Mouse (Mus musculus) lung, postnatal 0 days (tissue): Measurements from ENCODE around the gene Glrx5. TPM values are rescaled to one million over a fixed set of nuclear protein-coding genes. Genes with fewer than 3 reads are reported as not detected.

Experiments
- ATAC-seq: fragments of 200-750 bp; cut with Nextera tagmentation; 2 replicates; pipeline ENCODE4 v1.8.0; 2017; ENCODE audit warnings: moderate library complexity
- DNase-seq: peaks from one replicate; pipeline ENCODE4 v3.0.0-alpha.2; 2016; ENCODE audit warnings: low spot score
- H3K27ac ChIP-seq: fragments of 300-500 bp; sonication (generic); 2 replicates; pipeline ENCODE4 v1.5.1; 2014; ENCODE audit warnings: antibody characterized with exemption, mild to moderate bottlenecking, low read length, mixed read lengths
- H3K27me3 ChIP-seq: fragments of 300-500 bp; sonication (generic); replicated peaks from 2 replicates; pipeline ENCODE4 v1.6.1; 2014; ENCODE audit warnings: low read length, mixed read lengths; ENCODE audit not compliant: insufficient read depth
- H3K36me3 ChIP-seq: fragments of 300-500 bp; sonication (generic); 2 replicates; pipeline ENCODE4 v1.6.1; 2014; ENCODE audit warnings: low read length, mixed read lengths; ENCODE audit not compliant: insufficient read depth
- H3K4me1 ChIP-seq: fragments of 300-500 bp; sonication (generic); 2 replicates; pipeline ENCODE4 v1.6.1; 2014; ENCODE audit warnings: antibody characterized with exemption, low read depth, low read length, mixed read lengths; ENCODE audit not compliant: insufficient read depth
- H3K4me2 ChIP-seq: fragments of 300-500 bp; sonication (generic); replicated peaks from 2 replicates; pipeline ENCODE4 v1.6.1; 2014; ENCODE audit warnings: low read depth, mild to moderate bottlenecking, low read length, moderate library complexity, mixed read lengths
- H3K4me3 ChIP-seq: fragments of 300-500 bp; sonication (generic); 2 replicates; pipeline ENCODE4 v1.5.1; 2014; ENCODE audit warnings: low read depth, low read length
- H3K9ac ChIP-seq: fragments of 300-500 bp; sonication (generic); replicated peaks from 2 replicates; pipeline ENCODE4 v1.6.1; 2014; ENCODE audit warnings: low read depth, mild to moderate bottlenecking
- H3K9me3 ChIP-seq: fragments of 300-500 bp; sonication (generic); 2 replicates; pipeline ENCODE4 v1.6.1; 2016; ENCODE audit warnings: low read length, mixed read lengths
- CTCF ChIP-seq: IDR thresholded peaks from 2 replicates; pipeline ENCODE4 v1.5.1; 2016; ENCODE audit warnings: antibody characterized with exemption, mild to moderate bottlenecking
- EP300 ChIP-seq: IDR thresholded peaks from 2 replicates; pipeline ENCODE4 v1.6.1; 2016; ENCODE audit warnings: antibody characterized with exemption, mild to moderate bottlenecking, control low read depth
- WGBS: fragments of 180-500 bp; shearing (Covaris S2); extraction: QIAGEN DNeasy Blood & Tissue Kit; methylation state at CpG from one replicate; pipeline ENCODE4 v1.1.7; 2014; 5-methylcytosine and 5-hydroxymethylcytosine counted together
- polyA plus RNA-seq: library from polyadenylated mRNA; unstranded; fragments of >200 nt; fragmentation: Nextera tagmentation; extraction: Ambion mirVana; gene quantifications from 2 replicates; pipeline ENCODE4 v1.2.1, GENCODE M21; 2015

Glrx5 gene
- polyA plus RNA-seq, 1 experiment from 2014 or later: 127 TPM

DNA sequence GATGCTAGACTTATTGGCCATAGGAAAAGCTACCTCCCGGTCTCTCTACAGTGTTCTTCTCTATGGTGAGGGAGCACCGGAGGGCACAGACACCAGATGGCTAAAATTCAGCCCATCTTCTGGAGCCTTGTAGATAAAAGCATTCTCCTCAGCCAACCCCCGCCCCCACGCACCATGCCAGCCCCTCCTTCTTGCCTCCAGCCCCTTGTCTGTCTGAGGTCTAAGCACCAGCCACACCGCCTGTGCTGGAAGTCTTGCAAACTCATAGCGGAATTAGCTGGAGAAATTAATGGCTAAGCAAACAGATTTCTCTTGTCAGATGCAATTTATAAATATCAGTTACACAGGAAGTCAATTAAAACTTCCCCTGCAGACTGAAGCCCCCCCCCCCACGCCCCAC is 43.0 kb downstream of the Glrx5 start:
- Histone ChIP-seq H3K36me3 (no peaks in the 10 kb centered on the region), H3K4me2 (no peak overlapping the region), H3K9me3 (no peaks in the 10 kb centered on the region), H3K9ac (no peak overlapping the region), H3K27ac (no peak overlapping the region), H3K4me1 (0 out of 2 replicates have a peak, but pooled peaks cover 4% of the 10 kb centered on the region), H3K27me3 (no peaks in the 10 kb centered on the region), H3K4me3 (no peak overlapping the region)
- no peak for DNase-seq
- WGBS: 39% methylated on average over 7 of the region's 7 CpGs
- ATAC-seq: no peak
- TF ChIP-seq CTCF: no peak
- TF ChIP-seq EP300: no peak

DNA sequence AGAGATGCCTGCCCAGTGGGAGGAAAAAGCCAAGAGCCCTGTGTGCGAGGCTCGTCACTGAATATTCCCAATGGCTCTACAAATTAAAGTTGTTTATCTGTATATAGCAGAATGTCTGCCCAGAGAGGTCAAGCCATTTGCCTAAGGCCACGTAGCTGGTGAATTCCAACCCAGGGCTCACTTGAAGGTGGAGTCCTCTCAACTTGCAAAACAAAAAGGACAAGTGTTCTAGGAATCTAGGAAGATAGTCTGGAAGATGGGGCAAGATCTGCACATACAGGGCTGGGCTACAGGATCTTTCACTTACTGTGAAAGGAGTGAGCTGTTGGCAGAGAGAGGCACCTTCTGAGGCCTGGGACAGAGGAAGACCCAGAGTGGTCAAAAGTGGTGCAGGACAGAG is 44.0 kb downstream of the Glrx5 start:
- Histone ChIP-seq H3K27ac (no peak overlapping the region), H3K4me2 (no peak overlapping the region), H3K36me3 (no peaks in the 10 kb centered on the region), H3K4me3 (no peak overlapping the region), H3K27me3 (no peaks in the 10 kb centered on the region), H3K9ac (no peak overlapping the region), H3K9me3 (no peaks in the 10 kb centered on the region), H3K4me1 (0 out of 2 replicates have a peak, but pooled peaks cover 4% of the 10 kb centered on the region)
- 73% methylated on average over 3 of the region's 3 CpGs for WGBS
- DNase-seq (no peak), ATAC-seq (no peak)
- TF ChIP-seq CTCF: no peak
- no peak for TF ChIP-seq EP300

DNA sequence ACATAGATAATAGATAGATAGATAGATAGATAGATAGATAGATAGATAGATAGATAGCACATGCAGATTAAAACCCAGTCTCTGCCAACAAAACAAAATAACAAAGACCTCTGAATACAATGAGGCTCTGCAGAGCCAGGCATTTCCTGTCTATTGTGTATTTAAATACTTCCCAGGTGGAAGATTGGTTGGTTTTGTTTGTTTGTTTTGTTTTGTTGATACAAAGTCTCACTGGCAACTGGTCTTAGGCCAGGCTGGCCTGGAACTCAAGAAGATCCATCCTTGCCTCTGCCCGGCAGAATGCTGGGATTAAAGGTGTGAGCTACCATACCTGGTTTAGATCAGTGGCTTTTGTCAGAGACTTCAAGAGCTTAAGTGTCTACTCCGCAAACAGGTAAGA is 44.7 kb downstream of the Glrx5 start:
- Histone ChIP-seq H3K4me3 (no peak overlapping the region), H3K27ac (no peak overlapping the region), H3K4me2 (no peak overlapping the region), H3K9me3 (no peaks in the 10 kb centered on the region), H3K36me3 (no peaks in the 10 kb centered on the region), H3K9ac (no peak overlapping the region), H3K4me1 (0 out of 2 replicates have a peak, but pooled peaks cover 4% of the 10 kb centered on the region), H3K27me3 (no peaks in the 10 kb centered on the region)
- TF ChIP-seq EP300 (no peak), CTCF (no peak)
- ATAC-seq (no peak), DNase-seq (no peak)
- 80% methylated on average over 2 of the region's 2 CpGs for WGBS

GRCm38 (mm10) chr12:105084171-105084570 is 51.7 kb downstream of the Glrx5 start:
- WGBS: 38% methylated on average over 5 of the region's 5 CpGs
- Histone ChIP-seq H3K27ac (no peak overlapping the region), H3K4me1 (no peaks in the 10 kb centered on the region), H3K36me3 (no peaks in the 10 kb centered on the region), H3K4me3 (no peak overlapping the region), H3K9ac (no peak overlapping the region), H3K4me2 (no peak overlapping the region), H3K9me3 (no peaks in the 10 kb centered on the region), H3K27me3 (no peaks in the 10 kb centered on the region)
- no peak for DNase-seq
- no peak for ATAC-seq
- TF ChIP-seq EP300: no peak
- TF ChIP-seq CTCF: no peak

GRCm38 (mm10) chr12:105084816-105085215 is 52.3 kb downstream of the Glrx5 start:
- 82% methylated on average over 6 of the region's 6 CpGs for WGBS
- no peaks in the 10 kb centered on the region for H3K4me1 ChIP-seq
- TF ChIP-seq EP300 (no peak), CTCF (no peak)
- no peak overlapping the region for H3K9ac ChIP-seq
- no peak for ATAC-seq
- no peaks in the 10 kb centered on the region for H3K9me3 ChIP-seq
- H3K27ac ChIP-seq: no peak overlapping the region
- H3K36me3 ChIP-seq: no peaks in the 10 kb centered on the region
- no peak overlapping the region for H3K4me2 ChIP-seq
- H3K4me3 ChIP-seq: no peak overlapping the region
- DNase-seq: no peak
- H3K27me3 ChIP-seq: no peaks in the 10 kb centered on the region

- Histone ChIP-seq H3K36me3 (no peaks in the 10 kb centered on the region), H3K4me3 (no peak overlapping the region), H3K4me1 (no peaks in the 10 kb centered on the region), H3K4me2 (no peak overlapping the region), H3K27ac (no peak overlapping the region), H3K9ac (no peak overlapping the region), H3K9me3 (no peaks in the 10 kb centered on the region), H3K27me3 (no peaks in the 10 kb centered on the region)
- TF ChIP-seq EP300: no peak
- TF ChIP-seq CTCF: no peak
- DNase-seq (no peak), ATAC-seq (no peak)
- WGBS: 75% methylated on average over 12 of the region's 12 CpGs
Measured at GRCm38 (mm10) chr12:105085296-105085695, 52.8 kb downstream of the Glrx5 start.

DNA sequence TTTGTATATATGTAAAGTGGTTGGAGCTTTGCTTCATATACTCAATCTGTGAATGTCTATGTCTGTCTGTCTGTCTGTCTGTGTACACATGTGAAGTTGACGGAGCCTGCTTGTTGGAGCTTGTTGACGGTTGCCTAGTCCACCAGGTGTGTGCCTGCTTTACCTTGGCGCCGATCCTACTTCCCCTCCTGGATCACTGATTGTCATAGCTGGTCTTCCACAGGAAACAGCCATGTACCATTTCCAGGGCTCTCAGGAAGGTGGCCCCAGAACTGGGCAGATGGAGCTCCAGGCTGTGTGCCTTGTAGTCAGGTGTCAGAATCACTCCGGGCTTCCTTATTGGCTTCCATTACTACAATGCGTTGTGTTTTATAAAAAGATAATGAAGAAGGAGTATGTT is 54.3 kb downstream of the Glrx5 start:
- TF ChIP-seq CTCF: no peak
- no peak for TF ChIP-seq EP300
- ATAC-seq (no peak), DNase-seq (no peak)
- WGBS: 81% methylated on average over 6 of the region's 6 CpGs
- Histone ChIP-seq H3K27ac (no peak overlapping the region), H3K36me3 (no peaks in the 10 kb centered on the region), H3K4me2 (no peak overlapping the region), H3K9ac (no peak overlapping the region), H3K4me1 (no peaks in the 10 kb centered on the region), H3K27me3 (no peaks in the 10 kb centered on the region), H3K4me3 (no peak overlapping the region), H3K9me3 (no peaks in the 10 kb centered on the region)
